1 mouse cellular context compared by ENCODE assay signal in the genomic region with DNA sequence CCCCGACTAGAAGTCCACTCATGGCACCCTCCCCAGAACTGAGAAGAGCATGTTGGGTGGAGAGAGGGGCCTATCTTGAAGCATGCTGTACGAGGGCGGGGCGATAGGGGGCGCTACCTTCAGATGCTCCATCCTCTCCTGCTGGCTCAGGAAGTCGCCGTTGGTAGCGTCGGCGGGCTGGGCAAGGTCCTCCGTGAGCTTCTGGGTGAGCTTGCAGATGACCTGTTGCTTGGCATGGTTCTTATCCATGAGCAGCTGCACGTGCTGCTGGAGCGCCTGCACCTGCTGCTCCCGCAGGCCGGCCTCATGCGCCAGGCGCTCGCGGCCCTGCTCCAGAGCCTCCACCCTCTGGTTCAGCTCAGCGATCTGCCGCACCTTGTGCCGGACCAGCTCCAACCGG.
TF ChIP-seq lines count a peak whose summit lies in the region.

No protein-coding gene starts in this region.

TF ChIP-seq in MEL, 35 proteins besides CTCF, POLR2A, EP300 and RAD21 (continued from another document):
- TF ChIP-seq NRF1 (IDR thresholded peaks at IDR 0.05; ENCODE audit: insufficient read depth, low read depth, low read length, poor library complexity, severe bottlenecking): no peak
- TF ChIP-seq MAZ (IDR thresholded peaks at IDR 0.05; ENCODE audit: low read depth, low read length): peak; percentile 46; the same call in 1 of the 2 replicates
- TF ChIP-seq ZC3H11A (IDR thresholded peaks at IDR 0.05; ENCODE audit: low read depth, low read length): no peak
- peak; percentile 38; the same call in 1 of the 2 replicates for TF ChIP-seq ELF1 (IDR thresholded peaks at IDR 0.05; ENCODE audit: low read depth, low read length)
- TF ChIP-seq BHLHE40 (IDR thresholded peaks at IDR 0.05; ENCODE audit: borderline replicate concordance, low read depth, low read length): peak; percentile 63; the same call in 1 of the 2 replicates
- no peak for TF ChIP-seq ZKSCAN1 (IDR thresholded peaks at IDR 0.05; ENCODE audit: low read depth, low read length)
- TF ChIP-seq GABPA (IDR thresholded peaks at IDR 0.05; ENCODE audit: low read depth, low read length): no peak
- no peak for TF ChIP-seq TBP (IDR thresholded peaks at IDR 0.05; ENCODE audit: low read depth, low read length)
- TF ChIP-seq E2F4 (IDR thresholded peaks at IDR 0.05; ENCODE audit: borderline replicate concordance, low read depth, low read length): no peak
- peak; percentile 88 for TF ChIP-seq MYC (IDR thresholded peaks at IDR 0.05; ENCODE audit: low read depth, low read length)
- TF ChIP-seq NELFE (IDR thresholded peaks at IDR 0.05; ENCODE audit: low read depth, low read length): peak; percentile 29
- TF ChIP-seq TCF12 (IDR thresholded peaks at IDR 0.05; ENCODE audit: low read depth, low read length): 0 out of 2 replicates have a peak, but pooled peaks have one; percentile 21
- peak; percentile 20; the same call in 1 of the 2 replicates for TF ChIP-seq SMC3 (IDR thresholded peaks at IDR 0.05; ENCODE audit: low read depth, low read length)
- no peak for TF ChIP-seq ZMIZ1 (IDR thresholded peaks at IDR 0.05; ENCODE audit: low read depth, low read length)
- TF ChIP-seq UBTF (IDR thresholded peaks at IDR 0.05; ENCODE audit: borderline replicate concordance, insufficient read depth, low read depth, low read length): 0 out of 2 replicates have a peak, but pooled peaks have one; percentile 52
- TF ChIP-seq SIN3A (IDR thresholded peaks at IDR 0.05; ENCODE audit: low read length): peak; percentile 56; the same call in 1 of the 2 replicates
- TF ChIP-seq GATA1 (IDR thresholded peaks at IDR 0.05; ENCODE audit: low read depth, low read length): no peak
- TF ChIP-seq MAX (IDR thresholded peaks at IDR 0.05; ENCODE audit: low read length): peak; percentile 46; the same call in 1 of the 2 replicates
- TF ChIP-seq MAFK (IDR thresholded peaks at IDR 0.05; ENCODE audit: borderline replicate concordance, low read depth, low read length): no peak
- no peak for TF ChIP-seq CHD2 (IDR thresholded peaks at IDR 0.05; ENCODE audit: low read length)
- TF ChIP-seq MEF2A (IDR thresholded peaks at IDR 0.05; ENCODE audit: extremely low read depth, insufficient replicate concordance, low read depth, low read length, poor library complexity, severe bottlenecking): no peak
- TF ChIP-seq CHD1 (IDR thresholded peaks at IDR 0.05; ENCODE audit: low read depth, low read length): no peak
- TF ChIP-seq KAT2A (conservative IDR thresholded peaks at IDR 0.05; ENCODE audit: low read depth, low read length): no peak
- 0 out of 2 replicates have a peak, but pooled peaks have one; percentile 16 for TF ChIP-seq USF1 (IDR thresholded peaks at IDR 0.05; ENCODE audit: low read depth, low read length)
- no peak for TF ChIP-seq POLR2AphosphoS2 (IDR thresholded peaks at IDR 0.05; ENCODE audit: low read length)
- no peak for TF ChIP-seq ZNF384 (IDR thresholded peaks at IDR 0.05; ENCODE audit: low read depth, low read length)
TF ChIP-seq in MEL: peak in this region for 13.
